Mouse (Mus musculus) retina, postnatal 1 day (tissue): ENCODE measurements at regions not wholly inside any gene's neighbourhood (a gene's known extent, or its start where the extent isn't known, plus 50 kb on each side); places are given as distances from the start of the nearest gene placed in this dataset.

Source experiments
- DNase-seq: peaks from one replicate; pipeline ENCODE4 v3.0.0-alpha.2; 2012

- DNase-seq: no peak
These were observed 282.2 kb upstream of the Cdh6 start for GRCm38 (mm10) chr15:13455560-13456219.

- no peak for DNase-seq
These were observed 276.9 kb upstream of the Cdh6 start for GRCm38 (mm10) chr15:13450385-13450784.

- DNase-seq: no peak
These were observed 261.1 kb upstream of the Cdh6 start for GRCm38 (mm10) chr15:13434608-13435007.

- no peak for DNase-seq
These were observed 259.5 kb upstream of the Cdh6 start for GRCm38 (mm10) chr15:13432971-13433370.

GRCm38 (mm10) chr15:13419616-13420015, 246.1 kb upstream of the Cdh6 start:
- DNase-seq: no peak

- DNase-seq: peak; percentile 52
These were observed 236.7 kb upstream of the Cdh6 start for GRCm38 (mm10) chr15:13410065-13410688.

GRCm38 (mm10) chr15:13393155-13393554, 219.7 kb upstream of the Cdh6 start:
- DNase-seq: peak; percentile 65

GRCm38 (mm10) chr15:13391331-13391730, 217.9 kb upstream of the Cdh6 start:
- DNase-seq: no peak

GRCm38 (mm10) chr15:13384815-13385214, 211.3 kb upstream of the Cdh6 start:
- DNase-seq: no peak

GRCm38 (mm10) chr15:13375590-13375989, 202.1 kb upstream of the Cdh6 start:
- no peak for DNase-seq

- no peak for DNase-seq
These were observed 195.3 kb upstream of the Cdh6 start for GRCm38 (mm10) chr15:13368799-13369198.

GRCm38 (mm10) chr15:13367291-13367954, 193.9 kb upstream of the Cdh6 start:
- peak; percentile 8 for DNase-seq

GRCm38 (mm10) chr15:13366606-13367005, 193.1 kb upstream of the Cdh6 start:
- DNase-seq: no peak

GRCm38 (mm10) chr15:13360741-13361140, 187.3 kb upstream of the Cdh6 start:
- no peak for DNase-seq

GRCm38 (mm10) chr15:13359026-13359425, 185.6 kb upstream of the Cdh6 start:
- DNase-seq: peak; percentile 6

- no peak for DNase-seq
These were observed 176.8 kb upstream of the Cdh6 start for GRCm38 (mm10) chr15:13350321-13350720.

- DNase-seq: no peak
These were observed 162.9 kb upstream of the Cdh6 start for GRCm38 (mm10) chr15:13336392-13336791.

- no peak for DNase-seq
These were observed 151.0 kb upstream of the Cdh6 start for GRCm38 (mm10) chr15:13324439-13324838.

GRCm38 (mm10) chr15:13320599-13321348, 147.3 kb upstream of the Cdh6 start:
- DNase-seq: no peak

- no peak for DNase-seq
These were observed 131.1 kb upstream of the Cdh6 start for GRCm38 (mm10) chr15:13304562-13304961.

GRCm38 (mm10) chr15:13303456-13303855, 130.0 kb upstream of the Cdh6 start:
- no peak for DNase-seq

- DNase-seq: no peak
These were observed 129.2 kb upstream of the Cdh6 start for GRCm38 (mm10) chr15:13302672-13303071.

GRCm38 (mm10) chr15:13296967-13297366, 123.5 kb upstream of the Cdh6 start:
- peak; percentile 23 for DNase-seq
